Mouse (Mus musculus): Measurements from ENCODE around the gene Gm21721.
"Not testable (repeated sequence)": the region's sequence is repeated elsewhere in the genome, so short reads cannot be mapped to it uniquely, and the experiment has no call there.

- TF ChIP-seq POLR2A, CTCF (IDR thresholded peaks at IDR 0.05; ENCODE audit: insufficient read depth, low read depth, low read length): not testable (repeated sequence)
Measured at GRCm38 (mm10) chrY:9202090-9202489, at the start of gene Gm21721.
